In the genomic region with DNA sequence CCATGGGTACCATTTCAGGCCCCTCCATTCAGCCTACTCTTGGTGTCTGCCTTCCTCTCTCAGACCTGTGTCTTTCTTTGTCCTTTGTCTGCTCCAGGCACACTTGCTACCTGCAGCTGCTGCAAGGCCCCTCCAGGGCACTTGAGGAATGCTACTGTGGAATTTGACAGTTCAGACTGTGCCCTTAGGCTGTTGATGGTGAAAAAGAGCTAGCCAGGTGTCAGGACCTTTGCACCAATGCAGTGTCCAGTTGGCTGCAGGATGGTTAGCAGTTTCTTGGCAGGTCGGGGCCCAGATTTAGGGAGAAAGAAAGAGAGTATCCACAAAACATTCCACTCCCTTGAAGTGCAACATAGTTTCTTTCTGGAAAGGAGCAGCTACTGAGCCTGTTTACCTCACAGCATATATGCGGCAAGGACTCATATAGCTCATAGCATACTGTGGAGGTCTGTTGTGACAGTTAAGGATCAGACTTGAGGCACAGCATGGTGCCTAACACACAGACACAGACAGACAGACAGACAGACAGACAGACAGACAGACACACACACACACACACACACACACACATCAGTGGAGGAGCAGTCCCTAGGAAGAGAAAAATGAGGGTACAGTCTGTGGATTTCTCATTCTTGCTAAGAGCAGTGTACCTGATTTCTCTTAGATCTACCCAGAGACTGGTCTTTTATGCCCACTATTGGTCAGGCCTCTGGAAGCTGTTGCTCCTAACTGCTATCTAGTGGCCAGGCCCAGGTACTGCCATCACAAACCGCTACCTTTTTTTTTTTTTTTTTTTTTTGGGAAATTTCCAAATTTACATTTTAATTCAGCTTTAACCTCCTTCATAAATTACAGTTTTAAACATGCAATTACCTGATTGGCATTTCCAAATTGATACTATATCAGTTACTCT, we compare ENCODE assay signal across 9 mouse cellular contexts. TPM values are rescaled to one million over a fixed set of nuclear protein-coding genes. Genes with fewer than 3 reads are reported as not detected.
DNase-seq lines count a peak whose midpoint lies in the region; ATAC-seq and TF ChIP-seq lines count a peak whose summit lies in the region.
"Had no signal": no experiment of that assay in that cellular context is flagged by ENCODE, and none has a peak within 500 bp of the region (broad histone marks: within the 10 kb centered on the region; RNA-seq: fewer than 3 reads in every experiment).

No protein-coding gene starts in this region.

- H3K4me3 ChIP-seq in left cerebral cortex, adult 2 months, result no peak overlapping the region
- H3K4me3 ChIP-seq in hindbrain, embryonic 14.5 days (replicated peaks; ENCODE audit: low read length), result no peak overlapping the region
- H3K4me3 ChIP-seq: embryonic facial prominence, embryonic 15.5 days had no signal

- TF ChIP-seq CTCF in left cerebral cortex, adult 2 months (IDR thresholded peaks at IDR 0.05), result peak; percentile 65
- TF ChIP-seq CTCF in brain, embryonic 14.5 days (IDR thresholded peaks at IDR 0.05; ENCODE audit: borderline replicate concordance, extremely low read depth, insufficient read depth, insufficient read length), result peak; percentile 63; the same call in 1 of the 2 replicates

- H3K27ac ChIP-seq in left cerebral cortex, adult 2 months, result no peak overlapping the region
- no peak overlapping the region for H3K27ac ChIP-seq in hindbrain, embryonic 14.5 days
- H3K27ac ChIP-seq: embryonic facial prominence, embryonic 15.5 days had no signal

- TF ChIP-seq POLR2A in brain, embryonic 14.5 days (IDR thresholded peaks at IDR 0.05; ENCODE audit: borderline replicate concordance, extremely low read depth, insufficient read depth, insufficient read length, poor library complexity, severe bottlenecking), result no peak

- WGBS in hindbrain, embryonic 14.5 days, result 58% methylated on average over 3 of the region's 3 CpGs

- H3K9ac ChIP-seq in hindbrain, embryonic 14.5 days, result no peak overlapping the region
- H3K9ac ChIP-seq: embryonic facial prominence, embryonic 15.5 days had no signal

- no peaks in the 10 kb centered on the region for H3K27me3 ChIP-seq in hindbrain, embryonic 14.5 days (ENCODE audit: control insufficient read depth, insufficient read depth, low read length)
- H3K27me3 ChIP-seq: embryonic facial prominence, embryonic 15.5 days had no signal

- no peaks in the 10 kb centered on the region for H3K36me3 ChIP-seq in hindbrain, embryonic 14.5 days (replicated peaks; ENCODE audit: control insufficient read depth, insufficient read depth)
- H3K36me3 ChIP-seq: embryonic facial prominence, embryonic 15.5 days had no signal

- H3K4me2 ChIP-seq in hindbrain, embryonic 14.5 days (replicated peaks), result no peak overlapping the region
- H3K4me2 ChIP-seq: embryonic facial prominence, embryonic 15.5 days had no signal

- ATAC-seq in hindbrain, embryonic 14.5 days (ENCODE audit: low FRiP score), result peak; percentile 66; the same call in 1 of the 2 replicates

- no peaks in the 10 kb centered on the region for H3K9me3 ChIP-seq in hindbrain, embryonic 14.5 days (ENCODE audit: control insufficient read depth, low read length)
- H3K9me3 ChIP-seq: embryonic facial prominence, embryonic 15.5 days had no signal

- intact Hi-C loops in left cerebral cortex, adult 2 months (cut with DNase I), result no loop called here
- intact Hi-C loops in left cerebral cortex, postnatal 25 days (cut with DNase I), result loop anchor here (2.0 kb wide), 1 partner anchor 214 kb away; no protein-coding TSS in a partner anchor
- intact Hi-C loops in left cerebral cortex, postnatal 10 days (cut with DNase I), result loop anchor here (2.0 kb wide), 1 partner anchor 86 kb away; a partner anchor contains a TSS

- DNase-seq in left cerebral cortex, adult 2 months (ENCODE audit: extremely low spot score in 1 of 2, low spot score in 2 of 2), result no peak
- DNase-seq in left cerebral cortex, postnatal 25 days (ENCODE audit: low spot score in 2 of 2), result no peak
- peak; percentile 72 for DNase-seq in brain, embryonic 14.5 days (ENCODE audit: low read depth)
- no peak for DNase-seq in hindbrain, embryonic 14.5 days (ENCODE audit: low spot score)
- peak; percentile 22 for DNase-seq in lung, postnatal 14 days
- DNase-seq in right cerebral cortex, postnatal 10 days (ENCODE audit: low spot score in 2 of 2), result no peak
- no peak for DNase-seq in gastrocnemius, postnatal 25 days
- no peak for DNase-seq in left cerebral cortex, postnatal 10 days (ENCODE audit: extremely low spot score in 1 of 2, low spot score in 2 of 2)

- H3K4me1 ChIP-seq in hindbrain, embryonic 14.5 days (replicated peaks; ENCODE audit: control insufficient read depth, insufficient read depth, low read length), result no peaks in the 10 kb centered on the region
- H3K4me1 ChIP-seq: embryonic facial prominence, embryonic 15.5 days had no signal

RNA-seq across cellular contexts. Expression of a gene that starts 6.3 kb away (rescaled TPM):
- total RNA-seq in left cerebral cortex, adult 2 months (2021), result 10 to 100 TPM; 13.2 to 13.6 TPM
- 10 to 100 TPM; 15.4 to 16.6 TPM for total RNA-seq in left cerebral cortex, postnatal 25 days (2021)
- 23.6 and 26.5 TPM in 2 replicates for polyA plus RNA-seq in brain, embryonic 14.5 days (2012; rRNA removed)
- polyA plus RNA-seq in hindbrain, embryonic 14.5 days (2014; fragmentation: Nextera tagmentation; extraction: Ambion mirVana), result 34.5 TPM in 2 replicates
- total RNA-seq in gastrocnemius, postnatal 25 days (2021), result 10 to 100 TPM; 15.1 to 16.4 TPM
- total RNA-seq in left cerebral cortex, postnatal 10 days (2021), result 10 to 100 TPM; 14.1 to 17.5 TPM

RNA-seq across cellular contexts. Expression of a gene that starts 16.7 kb away (rescaled TPM):
- not detected for total RNA-seq in left cerebral cortex, adult 2 months (2021)
- total RNA-seq in left cerebral cortex, postnatal 25 days (2021), result not detected
- not detected in 2 replicates for polyA plus RNA-seq in brain, embryonic 14.5 days (2012; rRNA removed)
- 0.20 TPM in 1 of 2 replicates, not detected in the other for polyA plus RNA-seq in hindbrain, embryonic 14.5 days (2014; fragmentation: Nextera tagmentation; extraction: Ambion mirVana)
- not detected for total RNA-seq in gastrocnemius, postnatal 25 days (2021)
- total RNA-seq in left cerebral cortex, postnatal 10 days (2021), result not detected
- polyA plus RNA-seq: embryonic facial prominence, embryonic 15.5 days had no signal

Comparison
In these comparisons a context has a peak if more than half of its experiments do, and no peak if none do; other contexts are left out.
1. DNase-seq: peak in brain, embryonic 14.5 days (single experiment) and lung, postnatal 14 days (single experiment); none in left cerebral cortex, adult 2 months (0 of 2), left cerebral cortex, postnatal 25 days (0 of 2), hindbrain, embryonic 14.5 days (single experiment), right cerebral cortex, postnatal 10 days (0 of 2), gastrocnemius, postnatal 25 days (single experiment) and left cerebral cortex, postnatal 10 days (0 of 2).